Mouse (Mus musculus): ENCODE measurements at regions not wholly inside any gene's neighbourhood (a gene's known extent, or its start where the extent isn't known, plus 50 kb on each side); places are given as distances from the start of the nearest gene placed in this dataset.

- Histone ChIP-seq H3K27me3 (no peaks in the 10 kb centered on the region), H3K36me3 (replicated peaks) (no peaks in the 10 kb centered on the region), H3K4me3 (replicated peaks) (no peak overlapping the region), H3K9me3 (no peaks in the 10 kb centered on the region), H3K9ac (no peak overlapping the region), H3K4me2 (no peak overlapping the region), H3K27ac (no peak overlapping the region), H3K4me1 (no peaks in the 10 kb centered on the region)
- no peak for ATAC-seq (ENCODE audit: low FRiP score)
- WGBS = 88% methylated on average over 4 of the region's 4 CpGs
These were observed 256.3 kb downstream of the Dysf start for GRCm38 (mm10) chr6:84264681-84265080.

- no peak overlapping the region for H3K27ac ChIP-seq
- H3K4me1 ChIP-seq = no peaks in the 10 kb centered on the region
- no peaks in the 10 kb centered on the region for H3K9me3 ChIP-seq
- H3K27me3 ChIP-seq = no peaks in the 10 kb centered on the region
- 70% methylated on average over 2 of the region's 2 CpGs for WGBS
- ATAC-seq (ENCODE audit: low FRiP score) = no peak
- H3K4me3 ChIP-seq (replicated peaks) = no peak overlapping the region
- no peak overlapping the region for H3K9ac ChIP-seq
- no peaks in the 10 kb centered on the region for H3K36me3 ChIP-seq (replicated peaks)
- no peak overlapping the region for H3K4me2 ChIP-seq
These were observed 255.3 kb downstream of the Dysf start for GRCm38 (mm10) chr6:84263686-84264085.

GRCm38 (mm10) chr6:84262766-84263165 lies 254.4 kb downstream of the Dysf start:
- WGBS = 51% methylated on average over 6 of the region's 6 CpGs
- H3K27me3 ChIP-seq = no peaks in the 10 kb centered on the region
- no peak overlapping the region for H3K9ac ChIP-seq
- no peak overlapping the region for H3K27ac ChIP-seq
- H3K4me1 ChIP-seq = no peaks in the 10 kb centered on the region
- no peaks in the 10 kb centered on the region for H3K36me3 ChIP-seq (replicated peaks)
- no peak overlapping the region for H3K4me2 ChIP-seq
- no peaks in the 10 kb centered on the region for H3K9me3 ChIP-seq
- no peak for ATAC-seq (ENCODE audit: low FRiP score)
- no peak overlapping the region for H3K4me3 ChIP-seq (replicated peaks)

GRCm38 (mm10) chr6:84261483-84261882 lies 253.1 kb downstream of the Dysf start:
- no peaks in the 10 kb centered on the region for H3K4me1 ChIP-seq
- no peak for ATAC-seq (ENCODE audit: low FRiP score)
- H3K36me3 ChIP-seq (replicated peaks) = no peaks in the 10 kb centered on the region
- 85% methylated on average over 3 of the region's 3 CpGs for WGBS
- H3K4me3 ChIP-seq (replicated peaks) = no peak overlapping the region
- H3K27me3 ChIP-seq = no peaks in the 10 kb centered on the region
- no peaks in the 10 kb centered on the region for H3K9me3 ChIP-seq
- no peak overlapping the region for H3K27ac ChIP-seq
- no peak overlapping the region for H3K9ac ChIP-seq
- H3K4me2 ChIP-seq = no peak overlapping the region
